Mouse (Mus musculus): Measurements from ENCODE around the gene Gnptg. TPM values are rescaled to one million over a fixed set of nuclear protein-coding genes. Genes with fewer than 3 reads are reported as not detected.

Gene Gnptg
- total RNA-seq, 1 experiment from 2014 or later, result 50.1 TPM

GRCm38 (mm10) chr17:25188150-25189031 is 51.5 kb downstream of the Gnptg start, which contains the start of gene Unkl:
TSS of gene Unkl (plus strand) at chr17:25188397.
- peak; percentile 88 for DNase-seq

GRCm38 (mm10) chr17:25187784-25188149 is 52.2 kb downstream of the Gnptg start:
- no peak for DNase-seq

DNA sequence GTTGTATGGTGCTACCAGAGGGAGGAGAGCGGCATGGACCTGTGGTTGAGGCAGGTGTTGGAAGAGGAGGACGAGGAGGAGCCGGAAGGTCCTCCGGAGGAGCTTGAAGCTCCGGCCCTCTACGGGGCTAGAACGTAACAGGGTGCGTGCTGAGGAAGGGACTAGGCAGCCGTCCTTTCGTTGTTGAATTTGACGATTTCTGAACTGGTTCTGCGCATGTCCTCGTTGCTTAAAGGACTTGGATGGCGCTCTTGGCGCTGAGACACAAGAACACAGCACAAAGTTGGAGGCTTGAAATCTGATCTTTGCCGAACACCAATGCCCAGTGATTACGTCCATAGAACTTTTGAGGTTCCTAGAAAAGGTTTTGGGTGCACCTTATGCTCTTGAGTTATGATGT is 55.0 kb downstream of the Gnptg start:
- no peak for DNase-seq

DNA sequence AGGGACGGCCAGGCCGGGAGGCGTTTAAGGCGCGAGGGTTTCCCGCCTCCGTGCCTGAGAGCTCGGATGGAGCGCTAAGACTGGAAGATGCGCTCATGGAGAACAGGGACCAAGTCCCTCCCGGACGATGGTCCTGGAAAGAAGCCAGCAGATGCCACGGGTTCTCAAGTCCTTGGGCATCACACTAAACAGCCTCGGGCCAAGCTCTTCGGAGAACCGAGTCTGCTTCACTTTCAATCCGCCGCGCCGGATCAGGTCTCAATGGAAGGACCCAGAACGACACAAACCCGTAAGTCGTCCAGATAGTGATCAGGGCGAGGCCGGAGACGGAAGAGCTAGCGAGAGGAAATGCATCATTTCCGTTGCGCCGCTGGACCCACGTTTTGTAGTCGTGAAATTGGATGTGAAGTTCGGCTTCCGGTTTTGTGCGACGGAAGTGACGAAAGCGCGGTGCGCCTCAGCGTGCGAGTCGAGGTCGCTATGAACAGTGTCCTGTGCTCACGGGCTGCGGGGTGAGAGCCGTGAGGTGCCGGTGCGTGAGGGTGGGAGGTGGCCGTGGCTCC is 55.7 kb downstream of the Gnptg start, which contains the start of gene BC003965:
TSS of gene BC003965 (plus strand) at position 426 of the 563 bp plus-strand sequence.
- peak; percentile 97 for DNase-seq

Small RNA genes within 50 kb of the gene (microRNA-seq; reads per million reads assigned to microRNA genes)
- 21.6 to 26.7 reads per million in 2 experiments for gene Mir3547

Other genes with a start within 250 kb of the Gnptg start
- gene Cramp1l, start 224.3 kb downstream of the Gnptg start, total RNA-seq (2021), result 25.9 and 26.7 TPM in 2 replicates
- 36.3 and 45.4 TPM in 2 replicates for gene Ift140, start 224.0 kb downstream of the Gnptg start, total RNA-seq (2021)
- gene Tmem204, start 156.5 kb downstream of the Gnptg start, total RNA-seq (2021), result 27.7 and 31.5 TPM in 2 replicates
- 26.3 and 27.2 TPM in 2 replicates for gene Telo2, start 124.2 kb downstream of the Gnptg start, total RNA-seq (2021)
- gene Ptx4, start 119.4 kb downstream of the Gnptg start, total RNA-seq (2021), result not detected in 2 replicates
- 28.9 and 42.3 TPM in 2 replicates for gene Clcn7, start 106.7 kb downstream of the Gnptg start, total RNA-seq (2021)
- 0.15 TPM in 1 of 2 replicates, not detected in the other for gene Ccdc154, start 77.7 kb downstream of the Gnptg start, total RNA-seq (2021)
- 0.49 TPM in 1 of 2 replicates, not detected in the other for gene Gm38655, start 64.7 kb downstream of the Gnptg start, total RNA-seq (2021)
- gene BC003965, start 55.6 kb downstream of the Gnptg start, total RNA-seq (2021), result 19.5 and 20.4 TPM in 2 replicates
- gene Unkl, start 51.7 kb downstream of the Gnptg start, total RNA-seq (2021), result 19.9 and 21.1 TPM in 2 replicates
- gene Tsr3, start within 50 bp of the Gnptg start, total RNA-seq (2021), result 25.0 and 28.4 TPM in 2 replicates
- gene Baiap3, start 16.2 kb upstream of the Gnptg start, total RNA-seq (2021), result 6.8 and 15.0 TPM in 2 replicates
- gene Ube2i, start 34.5 kb upstream of the Gnptg start, total RNA-seq (2021), result 234 and 263 TPM in 2 replicates
- gene Prss34, start 58.3 kb upstream of the Gnptg start, total RNA-seq (2021), result 0.27 TPM in 1 of 2 replicates, not detected in the other
- not detected in 2 replicates for gene Prss28, start 68.5 kb upstream of the Gnptg start, total RNA-seq (2021)
- not detected in 2 replicates for gene Prss29, start 78.5 kb upstream of the Gnptg start, total RNA-seq (2021)
- 0.58 TPM in 1 of 2 replicates, not detected in the other for gene Tpsab1, start 105.4 kb upstream of the Gnptg start, total RNA-seq (2021)
- 0.58 and 1.1 TPM in 2 replicates for gene Tpsb2, start 126.2 kb upstream of the Gnptg start, total RNA-seq (2021)
- not detected in 2 replicates for gene Tpsg1, start 129.1 kb upstream of the Gnptg start, total RNA-seq (2021)
- gene Cacna1h, start 193.7 kb upstream of the Gnptg start, total RNA-seq (2021), result 100 and 109 TPM in 2 replicates
- not detected in 2 replicates for gene Tekt4, start 214.5 kb upstream of the Gnptg start, total RNA-seq (2021)